Mouse (Mus musculus) cerebellum, postnatal 14 days (tissue): ENCODE measurements around the gene Dglucy.

Source experiments
- DNase-seq, 2 experiments: peaks; one replicate each; pipeline ENCODE4 v3.0.0; 2021; ENCODE audit warnings: mixed read lengths in 2 of 2

Dglucy gene

GRCm38 (mm10) chr12:100886877-100887276 is 108.0 kb downstream of the Dglucy start:
- no peak for DNase-seq

- peak; percentile 60 to 66 for DNase-seq
These were observed 109.0 kb downstream of the Dglucy start for GRCm38 (mm10) chr12:100887801-100888258.

GRCm38 (mm10) chr12:100890548-100890947 is 111.7 kb downstream of the Dglucy start:
- no peak for DNase-seq

- DNase-seq: no peak
These were observed 116.6 kb downstream of the Dglucy start for GRCm38 (mm10) chr12:100895504-100895903.

GRCm38 (mm10) chr12:100896661-100897060 is 117.8 kb downstream of the Dglucy start:
- DNase-seq: no peak

GRCm38 (mm10) chr12:100897736-100898650 is 119.1 kb downstream of the Dglucy start:
- peak; percentile 63 to 71 for DNase-seq

- DNase-seq: peak; percentile 72 to 77
These were observed 120.3 kb downstream of the Dglucy start for GRCm38 (mm10) chr12:100899111-100899640.

- DNase-seq: no peak
These were observed 122.0 kb downstream of the Dglucy start for GRCm38 (mm10) chr12:100900901-100901300.

- no peak for DNase-seq
These were observed 122.5 kb downstream of the Dglucy start for GRCm38 (mm10) chr12:100901386-100901785.

GRCm38 (mm10) chr12:100903761-100904160 is 124.9 kb downstream of the Dglucy start:
- DNase-seq: peak in 1 of 2 experiments; percentile 46

- no peak for DNase-seq
These were observed 128.0 kb downstream of the Dglucy start for GRCm38 (mm10) chr12:100906861-100907260.

- peak; percentile 60 to 64 for DNase-seq
These were observed 128.9 kb downstream of the Dglucy start, which contains the start of gene Gpr68 for GRCm38 (mm10) chr12:100907598-100908297. Gene Gpr68 (minus strand): TSS chr12:100908198.

- DNase-seq: peak in 1 of 2 experiments; percentile 45
These were observed 129.6 kb downstream of the Dglucy start for GRCm38 (mm10) chr12:100908298-100909034.

GRCm38 (mm10) chr12:100909765-100910164 is 130.9 kb downstream of the Dglucy start:
- peak; percentile 29 to 53 for DNase-seq

- peak; percentile 63 to 66 for DNase-seq
These were observed 131.9 kb downstream of the Dglucy start for GRCm38 (mm10) chr12:100910731-100911130.

- DNase-seq: no peak
These were observed 145.9 kb downstream of the Dglucy start for GRCm38 (mm10) chr12:100924646-100925339.

GRCm38 (mm10) chr12:100925644-100926619 is 147.1 kb downstream of the Dglucy start:
- peak; percentile 92 to 93 for DNase-seq

GRCm38 (mm10) chr12:100928286-100928685 is 149.4 kb downstream of the Dglucy start:
- no peak for DNase-seq

GRCm38 (mm10) chr12:100931653-100932052 is 152.8 kb downstream of the Dglucy start:
- DNase-seq: no peak

GRCm38 (mm10) chr12:100934796-100935195 is 155.9 kb downstream of the Dglucy start:
- no peak for DNase-seq

- peak; percentile 91 to 94 for DNase-seq
These were observed 157.3 kb downstream of the Dglucy start for GRCm38 (mm10) chr12:100936116-100936515.
